Mouse (Mus musculus): ENCODE measurements around the gene Lama4. TPM values are rescaled to one million over a fixed set of nuclear protein-coding genes. Genes with fewer than 3 reads are reported as not detected.

Gene Lama4
- polyA plus RNA-seq, 1 experiment = 2.3 TPM

DNA sequence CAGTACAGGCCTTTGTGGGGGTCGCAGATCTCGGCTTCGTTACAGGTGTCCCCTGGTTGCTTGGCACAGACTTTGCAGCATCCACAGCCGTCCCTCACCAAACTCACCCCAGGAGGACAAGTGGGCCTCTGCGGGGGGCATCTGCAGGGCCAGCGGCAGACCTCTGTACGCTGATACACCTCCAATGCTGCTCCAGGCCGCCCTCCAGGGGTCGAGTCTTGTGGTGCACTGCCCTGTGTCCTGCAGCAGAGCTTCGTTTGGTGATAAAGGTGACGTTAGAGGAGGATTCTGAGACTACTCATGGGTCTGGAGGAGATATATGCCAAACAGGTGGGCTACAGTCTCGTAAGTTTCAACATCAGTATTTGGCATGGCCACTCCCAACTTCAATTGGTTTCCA lies 193.0 kb downstream of the Lama4 start:
- H3K27ac ChIP-seq (ENCODE audit: control insufficient read depth, insufficient read depth, low read depth, low read length) = no peak overlapping the region
- TF ChIP-seq POLR2A (IDR thresholded peaks at IDR 0.05; ENCODE audit: control insufficient read depth, low read depth, low read length) = no peak
- TF ChIP-seq CTCF (IDR thresholded peaks at IDR 0.05; ENCODE audit: control insufficient read depth, insufficient read depth, insufficient replicate concordance, low read depth, low read length) = no peak
- no peak overlapping the region for H3K4me3 ChIP-seq (ENCODE audit: control insufficient read depth, low read depth, low read length)
- H3K36me3 ChIP-seq (ENCODE audit: control insufficient read depth, insufficient read depth, low read length) = no peaks in the 10 kb centered on the region; the same call in 1 of the 2 replicates
- no peaks in the 10 kb centered on the region for H3K4me1 ChIP-seq (ENCODE audit: control insufficient read depth, insufficient read depth, low read length)
- no peaks in the 10 kb centered on the region for H3K27me3 ChIP-seq (ENCODE audit: control insufficient read depth, insufficient read depth, low read length)

Other genes starting within 250 kb of the Lama4 start
- not detected in 2 replicates for gene Rfpl4b, start 143.7 kb upstream of the Lama4 start, polyA plus RNA-seq (2012; rRNA removed)
- 1,082 and 1,286 TPM in 2 replicates for gene Fam229b, start 168.4 kb downstream of the Lama4 start, polyA plus RNA-seq (2012; rRNA removed)
- 5.5 and 6.4 TPM in 2 replicates for gene Tube1, start 168.5 kb downstream of the Lama4 start, polyA plus RNA-seq (2012; rRNA removed)
- not detected in 2 replicates for gene Ccn6, start 198.3 kb downstream of the Lama4 start, polyA plus RNA-seq (2012; rRNA removed)

Measured in testis, adult 2 months (tissue).